ENCODE assay signal across 11 mouse cellular contexts in genomic region chr14:79527704-79528103, GRCm38 (mm10). TPM values are rescaled to one million over a fixed set of nuclear protein-coding genes. Genes with fewer than 3 reads are reported as not detected.
DNase-seq lines count a peak whose midpoint lies in the region; ATAC-seq and TF ChIP-seq lines count a peak whose summit lies in the region.
"Had no signal": no experiment of that assay in that cellular context is flagged by ENCODE, and none has a peak within 500 bp of the region (broad histone marks: within the 10 kb centered on the region; RNA-seq: fewer than 3 reads in every experiment).

No protein-coding gene starts in this region.

- 83% methylated on average over 6 of the region's 6 CpGs for WGBS in thymus, adult 2 months
- 39% methylated on average over 6 of the region's 6 CpGs for WGBS in intestine, embryonic 16.5 days
- 36% methylated on average over 6 of the region's 6 CpGs for WGBS in limb, embryonic 14.5 days
- WGBS in stomach, embryonic 16.5 days, result 37% methylated on average over 6 of the region's 6 CpGs
- 70% methylated on average over 6 of the region's 6 CpGs for WGBS in forebrain, postnatal 0 days

- H3K4me2 ChIP-seq in intestine, embryonic 16.5 days (ENCODE audit: low read depth, low read length), result no peak overlapping the region
- no peak overlapping the region for H3K4me2 ChIP-seq in limb, embryonic 14.5 days (replicated peaks; ENCODE audit: low read depth, low read length, severe bottlenecking)
- peak overlapping the region; percentile 41; the same call in 1 of the 2 replicates for H3K4me2 ChIP-seq in stomach, embryonic 16.5 days (ENCODE audit: low read depth, low read length)
- no peak overlapping the region for H3K4me2 ChIP-seq in forebrain, postnatal 0 days (ENCODE audit: low read depth)
- H3K4me2 ChIP-seq: neural tube, embryonic 12.5 days had no signal

- no peak for TF ChIP-seq POLR2A in thymus, adult 2 months (IDR thresholded peaks at IDR 0.05; ENCODE audit: control insufficient read depth, extremely low read depth, insufficient read depth, low read length, poor library complexity)
- TF ChIP-seq POLR2A in limb, embryonic 14.5 days (IDR thresholded peaks at IDR 0.05; ENCODE audit: borderline replicate concordance, extremely low read depth, insufficient read depth, insufficient read length), result no peak

- no peaks in the 10 kb centered on the region for H3K9me3 ChIP-seq in intestine, embryonic 16.5 days (ENCODE audit: control insufficient read depth, low read length)
- H3K9me3 ChIP-seq in limb, embryonic 14.5 days (ENCODE audit: control insufficient read depth, low read length), result no peaks in the 10 kb centered on the region
- no peaks in the 10 kb centered on the region for H3K9me3 ChIP-seq in stomach, embryonic 16.5 days (replicated peaks; ENCODE audit: control insufficient read depth, low read length)
- H3K9me3 ChIP-seq in forebrain, postnatal 0 days (ENCODE audit: low read length), result no peaks in the 10 kb centered on the region
- H3K9me3 ChIP-seq: neural tube, embryonic 12.5 days had no signal

- peak overlapping the region; percentile 26; the same call in 1 of the 2 replicates for H3K27ac ChIP-seq in thymus, adult 2 months (ENCODE audit: control insufficient read depth, insufficient read depth, low read length)
- no peak overlapping the region for H3K27ac ChIP-seq in intestine, embryonic 16.5 days (ENCODE audit: low read length)
- no peak overlapping the region for H3K27ac ChIP-seq in limb, embryonic 14.5 days (replicated peaks; ENCODE audit: low read depth, low read length)
- H3K27ac ChIP-seq in stomach, embryonic 16.5 days (ENCODE audit: low read length), result peak overlapping the region; percentile 83
- no peak overlapping the region for H3K27ac ChIP-seq in forebrain, postnatal 0 days (ENCODE audit: low read depth, low read length)
- H3K27ac ChIP-seq: neural tube, embryonic 12.5 days had no signal

- no peak for DNase-seq in thymus, adult 2 months
- no peak for DNase-seq in thymus, adult 18-20 months
- peak; percentile 61 for DNase-seq in limb, embryonic 14.5 days (ENCODE audit: low spot score)
- no peak for DNase-seq in forebrain, postnatal 0 days
- DNase-seq: cerebellum, postnatal 36 days had no signal

- H3K4me3 ChIP-seq in thymus, adult 2 months (ENCODE audit: control insufficient read depth, insufficient read depth, low read length), result no peak overlapping the region
- H3K4me3 ChIP-seq in intestine, embryonic 16.5 days (ENCODE audit: low read length), result no peak overlapping the region
- no peak overlapping the region for H3K4me3 ChIP-seq in limb, embryonic 14.5 days (replicated peaks; ENCODE audit: low read length)
- no peak overlapping the region for H3K4me3 ChIP-seq in stomach, embryonic 16.5 days (replicated peaks; ENCODE audit: low read length)
- H3K4me3 ChIP-seq in forebrain, postnatal 0 days (ENCODE audit: low read depth, low read length), result no peak overlapping the region
- H3K4me3 ChIP-seq: neural tube, embryonic 12.5 days had no signal

- no peak overlapping the region for H3K9ac ChIP-seq in intestine, embryonic 16.5 days (ENCODE audit: low read depth, low read length)
- H3K9ac ChIP-seq in limb, embryonic 14.5 days (ENCODE audit: low read depth, low read length, severe bottlenecking), result no peak overlapping the region
- H3K9ac ChIP-seq in stomach, embryonic 16.5 days (ENCODE audit: low read length), result no peak overlapping the region
- no peak overlapping the region for H3K9ac ChIP-seq in forebrain, postnatal 0 days
- H3K9ac ChIP-seq: neural tube, embryonic 12.5 days had no signal

- peak; percentile 97 for ATAC-seq in intestine, embryonic 16.5 days
- ATAC-seq in limb, embryonic 14.5 days (ENCODE audit: low FRiP score, low read depth), result peak; percentile 30; the same call in 1 of the 2 replicates
- peak; percentile 95 for ATAC-seq in stomach, embryonic 16.5 days (ENCODE audit: insufficient read depth, low FRiP score)
- ATAC-seq in megakaryocyte progenitor cell, adult 5-6 weeks (replicated peaks; ENCODE audit: poor library complexity), result no peak
- ATAC-seq in forebrain, postnatal 0 days, result no peak
- ATAC-seq in activated CD4-positive, CD25-positive, alpha-beta regulatory T cell, adult 4 months, result no peak

- peaks cover 8% of the 10 kb centered on the region; the same call in 1 of the 2 replicates for H3K36me3 ChIP-seq in thymus, adult 2 months (ENCODE audit: control insufficient read depth, insufficient read depth, low read length)
- no peaks in the 10 kb centered on the region for H3K36me3 ChIP-seq in intestine, embryonic 16.5 days (ENCODE audit: control insufficient read depth, insufficient read depth, low read length)
- no peaks in the 10 kb centered on the region for H3K36me3 ChIP-seq in limb, embryonic 14.5 days (ENCODE audit: control insufficient read depth, insufficient read depth, low read length)
- no peaks in the 10 kb centered on the region for H3K36me3 ChIP-seq in stomach, embryonic 16.5 days (ENCODE audit: control insufficient read depth, insufficient read depth, low read length)
- no peaks in the 10 kb centered on the region for H3K36me3 ChIP-seq in forebrain, postnatal 0 days (ENCODE audit: insufficient read depth)
- H3K36me3 ChIP-seq: neural tube, embryonic 12.5 days had no signal

- no peak for TF ChIP-seq CTCF in thymus, adult 2 months (IDR thresholded peaks at IDR 0.05; ENCODE audit: borderline replicate concordance, control insufficient read depth, extremely low read depth, insufficient read depth, low read length, poor library complexity)
- no peak for TF ChIP-seq CTCF in forebrain, postnatal 0 days (IDR thresholded peaks at IDR 0.05; ENCODE audit: low read depth)

- peaks cover 32% of the 10 kb centered on the region for H3K4me1 ChIP-seq in thymus, adult 2 months (replicated peaks; ENCODE audit: control insufficient read depth, insufficient read depth, low read length)
- peaks cover 15% of the 10 kb centered on the region for H3K4me1 ChIP-seq in intestine, embryonic 16.5 days (ENCODE audit: control insufficient read depth, insufficient read depth, low read length)
- H3K4me1 ChIP-seq in limb, embryonic 14.5 days (ENCODE audit: control insufficient read depth, insufficient read depth, low read length), result no peaks in the 10 kb centered on the region
- peaks cover 18% of the 10 kb centered on the region for H3K4me1 ChIP-seq in stomach, embryonic 16.5 days (ENCODE audit: control insufficient read depth, insufficient read depth, low read length)
- H3K4me1 ChIP-seq in forebrain, postnatal 0 days (ENCODE audit: insufficient read depth), result no peaks in the 10 kb centered on the region
- H3K4me1 ChIP-seq: neural tube, embryonic 12.5 days had no signal

- no peaks in the 10 kb centered on the region for H3K27me3 ChIP-seq in thymus, adult 2 months (ENCODE audit: control insufficient read depth, insufficient read depth, low read length)
- no peaks in the 10 kb centered on the region for H3K27me3 ChIP-seq in intestine, embryonic 16.5 days (replicated peaks; ENCODE audit: control insufficient read depth, insufficient read depth, low read length)
- H3K27me3 ChIP-seq in limb, embryonic 14.5 days (ENCODE audit: control insufficient read depth, insufficient read depth, low read length), result no peaks in the 10 kb centered on the region
- H3K27me3 ChIP-seq in stomach, embryonic 16.5 days (ENCODE audit: control insufficient read depth, insufficient read depth, low read length), result no peaks in the 10 kb centered on the region
- H3K27me3 ChIP-seq in forebrain, postnatal 0 days (ENCODE audit: insufficient read depth, low read length), result no peaks in the 10 kb centered on the region
- H3K27me3 ChIP-seq: CH12.LX; neural tube, embryonic 12.5 days had no signal

RNA-seq across cellular contexts. Expression of gene Wbp4, which starts 46.4 kb away (rescaled TPM):
- polyA plus RNA-seq in thymus, adult 2 months (2012; rRNA removed), result 7.3 TPM in 2 replicates
- polyA plus RNA-seq in intestine, embryonic 16.5 days (2015; fragmentation: Nextera tagmentation; extraction: Ambion mirVana), result 26.9 and 31.3 TPM in 2 replicates
- 16.5 and 22.6 TPM in 2 replicates for polyA plus RNA-seq in limb, embryonic 14.5 days (2012; rRNA removed)
- polyA plus RNA-seq in limb, embryonic 14.5 days (2014; fragmentation: Nextera tagmentation; extraction: Ambion mirVana), result 44.1 and 47.2 TPM in 2 replicates
- polyA plus RNA-seq in stomach, embryonic 16.5 days (2015; fragmentation: Nextera tagmentation; extraction: Ambion mirVana), result 32.4 and 36.4 TPM in 2 replicates
- 33.6 and 34.2 TPM in 2 replicates for total RNA-seq in megakaryocyte progenitor cell, adult 5-6 weeks (2015)
- 50.2 and 84.2 TPM in 2 replicates for total RNA-seq in megakaryocyte progenitor cell, adult 5-6 weeks (2017)
- 43.1 and 44.8 TPM in 2 replicates for total RNA-seq in forebrain, postnatal 0 days (2014; rRNA removed)
- polyA plus RNA-seq in forebrain, postnatal 0 days (2015; fragmentation: Nextera tagmentation; extraction: Ambion mirVana), result 46.3 and 50.6 TPM in 2 replicates
- polyA plus RNA-seq in activated CD4-positive, CD25-positive, alpha-beta regulatory T cell, adult 4 months (2017; shearing (Covaris generic)), result 10 to 100 TPM; 25.7 to 32.5 TPM

RNA-seq across cellular contexts. Expression of gene Elf1, which starts 46.7 kb away (rescaled TPM):
- 71.4 and 75.9 TPM in 2 replicates for polyA plus RNA-seq in thymus, adult 2 months (2012; rRNA removed)
- 21.9 and 22.2 TPM in 2 replicates for polyA plus RNA-seq in intestine, embryonic 16.5 days (2015; fragmentation: Nextera tagmentation; extraction: Ambion mirVana)
- 12.7 and 15.3 TPM in 2 replicates for polyA plus RNA-seq in limb, embryonic 14.5 days (2012; rRNA removed)
- polyA plus RNA-seq in limb, embryonic 14.5 days (2014; fragmentation: Nextera tagmentation; extraction: Ambion mirVana), result 15.8 and 18.7 TPM in 2 replicates
- 18.0 and 19.2 TPM in 2 replicates for polyA plus RNA-seq in stomach, embryonic 16.5 days (2015; fragmentation: Nextera tagmentation; extraction: Ambion mirVana)
- total RNA-seq in megakaryocyte progenitor cell, adult 5-6 weeks (2015), result 96.8 and 98.3 TPM in 2 replicates
- 178 and 189 TPM in 2 replicates for total RNA-seq in megakaryocyte progenitor cell, adult 5-6 weeks (2017)
- 5.1 and 8.9 TPM in 2 replicates for total RNA-seq in forebrain, postnatal 0 days (2014; rRNA removed)
- 1.6 and 2.3 TPM in 2 replicates for polyA plus RNA-seq in forebrain, postnatal 0 days (2015; fragmentation: Nextera tagmentation; extraction: Ambion mirVana)
- 100 to 1,000 TPM; 122 to 145 TPM for polyA plus RNA-seq in activated CD4-positive, CD25-positive, alpha-beta regulatory T cell, adult 4 months (2017; shearing (Covaris generic))

RNA-seq across cellular contexts. Expression of gene Sugt1, which starts 59.8 kb away (rescaled TPM):
- 6.2 and 10.2 TPM in 2 replicates for polyA plus RNA-seq in thymus, adult 2 months (2012; rRNA removed)
- 96.1 and 105 TPM in 2 replicates for polyA plus RNA-seq in intestine, embryonic 16.5 days (2015; fragmentation: Nextera tagmentation; extraction: Ambion mirVana)
- 32.0 and 55.4 TPM in 2 replicates for polyA plus RNA-seq in limb, embryonic 14.5 days (2012; rRNA removed)
- 122 and 129 TPM in 2 replicates for polyA plus RNA-seq in limb, embryonic 14.5 days (2014; fragmentation: Nextera tagmentation; extraction: Ambion mirVana)
- 95.9 and 102 TPM in 2 replicates for polyA plus RNA-seq in stomach, embryonic 16.5 days (2015; fragmentation: Nextera tagmentation; extraction: Ambion mirVana)
- total RNA-seq in megakaryocyte progenitor cell, adult 5-6 weeks (2015), result 103 and 124 TPM in 2 replicates
- total RNA-seq in megakaryocyte progenitor cell, adult 5-6 weeks (2017), result 125 and 134 TPM in 2 replicates
- total RNA-seq in forebrain, postnatal 0 days (2014; rRNA removed), result 41.5 and 50.9 TPM in 2 replicates
- 93.7 and 107 TPM in 2 replicates for polyA plus RNA-seq in forebrain, postnatal 0 days (2015; fragmentation: Nextera tagmentation; extraction: Ambion mirVana)
- 100 to 1,000 TPM; 147 to 171 TPM for polyA plus RNA-seq in activated CD4-positive, CD25-positive, alpha-beta regulatory T cell, adult 4 months (2017; shearing (Covaris generic))

Comparison
In these comparisons a context has a peak if more than half of its experiments do, and no peak if none do; other contexts are left out.
1. H3K27ac ChIP-seq: peak in thymus, adult 2 months (single experiment) and stomach, embryonic 16.5 days (single experiment); none in intestine, embryonic 16.5 days (single experiment), limb, embryonic 14.5 days (single experiment) and forebrain, postnatal 0 days (single experiment).
2. ATAC-seq: peak in intestine, embryonic 16.5 days (single experiment), limb, embryonic 14.5 days (single experiment) and stomach, embryonic 16.5 days (single experiment); none in megakaryocyte progenitor cell, adult 5-6 weeks (single experiment), forebrain, postnatal 0 days (single experiment) and activated CD4-positive, CD25-positive, alpha-beta regulatory T cell, adult 4 months (single experiment).